Mouse (Mus musculus): ENCODE results near the gene Mxd1. TPM values are rescaled to one million over a fixed set of nuclear protein-coding genes. Genes with fewer than 3 reads are reported as not detected.

The Mxd1 gene
- total RNA-seq, 1 experiment = 4.0 TPM

DNA sequence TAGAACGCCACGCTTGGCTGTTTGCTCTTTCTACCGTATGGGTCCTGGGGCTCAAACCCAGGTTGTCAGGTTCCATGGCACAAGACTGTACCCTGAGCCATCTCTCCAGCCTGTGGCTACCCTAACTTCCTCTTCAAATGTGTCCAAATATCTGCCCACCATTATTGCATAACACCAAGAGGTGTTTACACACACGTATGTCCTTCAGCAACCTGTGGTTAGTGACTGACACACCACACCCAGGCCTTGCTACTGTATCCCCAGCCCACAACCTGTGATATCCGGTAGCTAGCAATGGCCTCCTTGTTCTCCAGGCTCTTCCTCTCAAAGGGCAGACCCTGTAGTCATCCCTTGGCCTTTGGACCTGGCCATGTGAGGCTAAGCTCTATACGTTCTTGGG is 59.7 kb downstream of the Mxd1 start:
- H3K4me1 ChIP-seq (ENCODE audit: control insufficient read depth in 2 of 2, insufficient read depth in 2 of 2, low read length in 2 of 2, poor library complexity in 1 of 2) = no peaks in the 10 kb centered on the region
- in situ Hi-C loops (cut with MboI; ENCODE audit: low sequenced_read_pairs in 2 of 2, unreplicated experiment in 2 of 2) = no loop called here
- no peaks in the 10 kb centered on the region for H3K9me3 ChIP-seq (ENCODE audit: control insufficient read depth, insufficient read depth, low read depth, low read length)
- no peak overlapping the region for H3K9ac ChIP-seq (ENCODE audit: insufficient read depth, low read depth, low read length, poor library complexity, severe bottlenecking)
- H3K4me3 ChIP-seq (ENCODE audit: insufficient read depth in 1 of 2, low read depth in 1 of 2, low read length in 2 of 2, poor library complexity in 1 of 2, severe bottlenecking in 1 of 2) = no peak overlapping the region
- DNase-seq (ENCODE audit: low read depth, low spot score) = no peak
- no peaks in the 10 kb centered on the region for H3K36me3 ChIP-seq (ENCODE audit: control insufficient read depth, insufficient read depth, low read length, poor library complexity, severe bottlenecking)
- H3K27ac ChIP-seq (ENCODE audit: insufficient read depth, low read depth, low read length, poor library complexity, severe bottlenecking) = no peak overlapping the region
- TF ChIP-seq CHD2 (IDR thresholded peaks at IDR 0.05; ENCODE audit: low read depth, low read length) (no peak), HCFC1 (IDR thresholded peaks at IDR 0.05; ENCODE audit: borderline replicate concordance, insufficient read depth, low read length) (no peak), ZNF384 (IDR thresholded peaks at IDR 0.05; ENCODE audit: low read depth, low read length) (no peak), MAFK (IDR thresholded peaks at IDR 0.05; ENCODE audit: insufficient read depth, low read depth, low read length) (no peak), ZC3H11A (IDR thresholded peaks at IDR 0.05; ENCODE audit: borderline replicate concordance, low read depth, low read length) (no peak)

DNA sequence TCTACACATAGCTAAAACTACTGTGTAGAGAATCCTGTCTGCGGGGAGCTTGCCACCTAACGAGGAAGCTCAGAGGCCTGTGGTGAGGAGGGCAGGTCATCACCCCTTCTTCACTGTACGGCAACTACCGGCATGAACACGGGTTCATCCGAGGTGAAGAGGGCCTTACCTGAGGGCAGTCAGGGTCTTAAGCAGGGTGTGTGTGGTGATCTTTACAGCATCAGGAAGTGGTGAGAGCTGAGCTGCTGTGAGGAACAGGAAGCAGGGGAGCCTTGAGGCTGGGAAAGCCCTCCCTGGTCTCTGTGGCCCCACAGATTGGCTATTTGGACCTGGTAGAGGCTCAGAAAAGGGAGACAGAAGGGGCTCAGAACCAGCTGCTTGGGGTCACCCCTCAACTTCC is 61.5 kb downstream of the Mxd1 start:
- H3K9ac ChIP-seq (ENCODE audit: insufficient read depth, low read depth, low read length, poor library complexity, severe bottlenecking) = no peak overlapping the region
- H3K36me3 ChIP-seq (ENCODE audit: control insufficient read depth, insufficient read depth, low read length, poor library complexity, severe bottlenecking) = no peaks in the 10 kb centered on the region
- H3K9me3 ChIP-seq (ENCODE audit: control insufficient read depth, insufficient read depth, low read depth, low read length) = no peaks in the 10 kb centered on the region
- DNase-seq (ENCODE audit: low read depth, low spot score) = no peak
- in situ Hi-C loops (cut with MboI; ENCODE audit: low sequenced_read_pairs in 2 of 2, unreplicated experiment in 2 of 2) = no loop called here
- TF ChIP-seq CHD2 (IDR thresholded peaks at IDR 0.05; ENCODE audit: low read depth, low read length) (no peak), ZNF384 (IDR thresholded peaks at IDR 0.05; ENCODE audit: low read depth, low read length) (no peak), HCFC1 (IDR thresholded peaks at IDR 0.05; ENCODE audit: borderline replicate concordance, insufficient read depth, low read length) (no peak), ZC3H11A (IDR thresholded peaks at IDR 0.05; ENCODE audit: borderline replicate concordance, low read depth, low read length) (no peak), MAFK (IDR thresholded peaks at IDR 0.05; ENCODE audit: insufficient read depth, low read depth, low read length) (no peak)
- H3K4me3 ChIP-seq (ENCODE audit: insufficient read depth in 1 of 2, low read depth in 1 of 2, low read length in 2 of 2, poor library complexity in 1 of 2, severe bottlenecking in 1 of 2) = no peak overlapping the region
- H3K4me1 ChIP-seq (ENCODE audit: control insufficient read depth in 2 of 2, insufficient read depth in 2 of 2, low read length in 2 of 2, poor library complexity in 1 of 2) = no peaks in the 10 kb centered on the region
- no peak overlapping the region for H3K27ac ChIP-seq (ENCODE audit: insufficient read depth, low read depth, low read length, poor library complexity, severe bottlenecking)

DNA sequence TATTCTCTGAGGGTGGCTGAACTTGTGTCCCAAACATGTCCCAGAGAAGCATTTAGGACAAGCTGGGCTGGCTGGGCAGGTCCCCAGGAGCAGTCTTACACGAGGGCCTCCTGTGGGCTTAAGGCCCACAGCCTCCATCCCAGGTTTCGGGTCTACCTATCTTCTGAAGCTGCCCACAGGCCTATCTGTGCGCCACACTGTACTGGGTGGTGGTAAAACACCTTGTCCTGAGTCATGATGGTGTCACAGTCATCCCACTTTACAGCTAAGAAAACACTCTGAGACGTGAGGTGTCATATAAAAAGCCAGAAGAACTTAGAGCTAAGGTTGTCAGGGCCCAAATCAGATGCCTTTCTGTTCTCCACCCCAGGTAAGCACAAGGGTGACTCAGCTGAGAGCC is 62.7 kb downstream of the Mxd1 start:
- no peaks in the 10 kb centered on the region for H3K4me1 ChIP-seq (ENCODE audit: control insufficient read depth in 2 of 2, insufficient read depth in 2 of 2, low read length in 2 of 2, poor library complexity in 1 of 2)
- H3K4me3 ChIP-seq (ENCODE audit: insufficient read depth in 1 of 2, low read depth in 1 of 2, low read length in 2 of 2, poor library complexity in 1 of 2, severe bottlenecking in 1 of 2) = no peak overlapping the region
- H3K36me3 ChIP-seq (ENCODE audit: control insufficient read depth, insufficient read depth, low read length, poor library complexity, severe bottlenecking) = no peaks in the 10 kb centered on the region
- no peak overlapping the region for H3K27ac ChIP-seq (ENCODE audit: insufficient read depth, low read depth, low read length, poor library complexity, severe bottlenecking)
- no peaks in the 10 kb centered on the region for H3K9me3 ChIP-seq (ENCODE audit: control insufficient read depth, insufficient read depth, low read depth, low read length)
- DNase-seq (ENCODE audit: low read depth, low spot score) = no peak
- in situ Hi-C loops (cut with MboI; ENCODE audit: low sequenced_read_pairs in 2 of 2, unreplicated experiment in 2 of 2) = no loop called here
- no peak overlapping the region for H3K9ac ChIP-seq (ENCODE audit: insufficient read depth, low read depth, low read length, poor library complexity, severe bottlenecking)
- TF ChIP-seq ZC3H11A (IDR thresholded peaks at IDR 0.05; ENCODE audit: borderline replicate concordance, low read depth, low read length) (no peak), HCFC1 (IDR thresholded peaks at IDR 0.05; ENCODE audit: borderline replicate concordance, insufficient read depth, low read length) (no peak), CHD2 (IDR thresholded peaks at IDR 0.05; ENCODE audit: low read depth, low read length) (no peak), MAFK (IDR thresholded peaks at IDR 0.05; ENCODE audit: insufficient read depth, low read depth, low read length) (no peak), ZNF384 (IDR thresholded peaks at IDR 0.05; ENCODE audit: low read depth, low read length) (no peak)

DNA sequence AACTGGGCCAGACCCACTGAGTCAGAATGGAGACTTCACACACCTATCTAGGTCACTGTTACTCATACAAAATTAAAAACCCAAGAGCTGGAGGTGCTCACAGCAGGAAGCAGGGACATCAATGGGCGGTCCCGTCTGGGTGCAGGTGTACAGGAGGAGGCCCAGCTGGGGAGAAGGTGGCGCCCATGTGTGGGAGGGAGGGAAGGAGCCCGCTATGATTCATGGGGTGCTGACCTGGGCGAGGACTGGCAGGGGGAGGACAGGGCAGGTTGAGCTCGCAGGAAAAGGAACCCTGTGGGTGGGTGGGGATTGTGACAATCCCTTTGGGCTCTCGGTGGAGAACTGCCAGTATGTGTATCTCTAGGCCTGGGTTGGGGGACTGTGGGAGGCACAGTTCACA is 63.7 kb downstream of the Mxd1 start:
- H3K4me1 ChIP-seq (ENCODE audit: control insufficient read depth in 2 of 2, insufficient read depth in 2 of 2, low read length in 2 of 2, poor library complexity in 1 of 2) = no peaks in the 10 kb centered on the region
- in situ Hi-C loops (cut with MboI; ENCODE audit: low sequenced_read_pairs in 2 of 2, unreplicated experiment in 2 of 2) = no loop called here
- no peak for TF ChIP-seq MAFK (IDR thresholded peaks at IDR 0.05; ENCODE audit: insufficient read depth, low read depth, low read length)
- TF ChIP-seq ZNF384 (IDR thresholded peaks at IDR 0.05; ENCODE audit: low read depth, low read length) = no peak
- TF ChIP-seq HCFC1 (IDR thresholded peaks at IDR 0.05; ENCODE audit: borderline replicate concordance, insufficient read depth, low read length) = no peak
- TF ChIP-seq ZC3H11A (IDR thresholded peaks at IDR 0.05; ENCODE audit: borderline replicate concordance, low read depth, low read length) = no peak
- no peak for TF ChIP-seq CHD2 (IDR thresholded peaks at IDR 0.05; ENCODE audit: low read depth, low read length)
- H3K27ac ChIP-seq (ENCODE audit: insufficient read depth, low read depth, low read length, poor library complexity, severe bottlenecking) = no peak overlapping the region
- no peak overlapping the region for H3K9ac ChIP-seq (ENCODE audit: insufficient read depth, low read depth, low read length, poor library complexity, severe bottlenecking)
- no peaks in the 10 kb centered on the region for H3K36me3 ChIP-seq (ENCODE audit: control insufficient read depth, insufficient read depth, low read length, poor library complexity, severe bottlenecking)
- no peak for DNase-seq (ENCODE audit: low read depth, low spot score)
- no peaks in the 10 kb centered on the region for H3K9me3 ChIP-seq (ENCODE audit: control insufficient read depth, insufficient read depth, low read depth, low read length)
- no peak overlapping the region for H3K4me3 ChIP-seq (ENCODE audit: insufficient read depth in 1 of 2, low read depth in 1 of 2, low read length in 2 of 2, poor library complexity in 1 of 2, severe bottlenecking in 1 of 2)

DNA sequence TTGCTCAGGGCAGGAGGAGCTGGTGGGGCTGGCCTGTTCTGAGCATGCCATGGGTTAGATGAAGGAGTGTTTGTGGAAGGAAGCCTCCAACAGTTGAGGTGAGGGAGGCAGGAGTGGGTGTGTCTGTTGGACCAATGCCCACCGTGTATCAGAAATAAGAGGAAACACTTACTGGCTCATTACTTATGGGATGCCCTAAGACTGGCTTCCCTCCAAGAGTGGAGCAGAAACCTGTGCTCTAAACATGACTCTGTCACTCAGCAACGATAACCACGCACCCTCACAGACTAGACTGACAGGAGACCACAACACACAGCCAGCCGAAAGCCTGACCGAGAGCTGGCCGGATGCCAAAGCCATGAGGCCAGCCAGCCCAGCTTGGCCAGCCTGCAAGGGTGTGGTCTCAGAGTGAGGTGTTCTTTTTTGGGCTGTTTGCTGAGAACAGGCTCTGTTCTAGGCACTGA is 69.0 kb downstream of the Mxd1 start:
- H3K4me1 ChIP-seq (ENCODE audit: control insufficient read depth in 2 of 2, insufficient read depth in 2 of 2, low read length in 2 of 2, poor library complexity in 1 of 2) = peaks cover 0 to 12% of the 10 kb centered on the region in 2 experiments; a peak in 2 of 4 replicates
- H3K9ac ChIP-seq (ENCODE audit: insufficient read depth, low read depth, low read length, poor library complexity, severe bottlenecking) = no peak overlapping the region
- in situ Hi-C loops (cut with MboI; ENCODE audit: low sequenced_read_pairs in 2 of 2, unreplicated experiment in 2 of 2) = no loop called here
- no peaks in the 10 kb centered on the region for H3K9me3 ChIP-seq (ENCODE audit: control insufficient read depth, insufficient read depth, low read depth, low read length)
- H3K36me3 ChIP-seq (ENCODE audit: control insufficient read depth, insufficient read depth, low read length, poor library complexity, severe bottlenecking) = no peaks in the 10 kb centered on the region
- no peak overlapping the region for H3K27ac ChIP-seq (ENCODE audit: insufficient read depth, low read depth, low read length, poor library complexity, severe bottlenecking)
- DNase-seq (ENCODE audit: low read depth, low spot score) = no peak
- TF ChIP-seq HCFC1 (IDR thresholded peaks at IDR 0.05; ENCODE audit: borderline replicate concordance, insufficient read depth, low read length) = no peak
- TF ChIP-seq CHD2 (IDR thresholded peaks at IDR 0.05; ENCODE audit: low read depth, low read length) = no peak
- no peak for TF ChIP-seq MAFK (IDR thresholded peaks at IDR 0.05; ENCODE audit: insufficient read depth, low read depth, low read length)
- no peak for TF ChIP-seq ZNF384 (IDR thresholded peaks at IDR 0.05; ENCODE audit: low read depth, low read length)
- no peak for TF ChIP-seq ZC3H11A (IDR thresholded peaks at IDR 0.05; ENCODE audit: borderline replicate concordance, low read depth, low read length)
- H3K4me3 ChIP-seq (ENCODE audit: insufficient read depth in 1 of 2, low read depth in 1 of 2, low read length in 2 of 2, poor library complexity in 1 of 2, severe bottlenecking in 1 of 2) = no peak overlapping the region
